Mouse (Mus musculus): Measurements from ENCODE around the gene Parn. TPM values are rescaled to one million over a fixed set of nuclear protein-coding genes. Genes with fewer than 3 reads are reported as not detected.

Parn gene
- total and polyA plus RNA-seq, 3 experiments = 48.7 to 88.6 (median 62.6) TPM

GRCm38 (mm10) chr16:13541121-13541747, 126.7 kb downstream of the Parn start:
- TF ChIP-seq MAFK (IDR thresholded peaks at IDR 0.05; ENCODE audit: insufficient replicate concordance, low read length) (peak; percentile 43; the same call in 1 of the 2 replicates), ELF1 (IDR thresholded peaks at IDR 0.05; ENCODE audit: low read depth, low read length) (no peak)
- H3K4me2 ChIP-seq (ENCODE audit: insufficient read depth, low read depth, poor library complexity, severe bottlenecking) = no peak overlapping the region
- no peaks in the 10 kb centered on the region for H3K27me3 ChIP-seq (replicated peaks)
- peaks cover 37 to 86% of the 10 kb centered on the region in 2 experiments for H3K36me3 ChIP-seq (replicated peaks in 1 of 2; ENCODE audit: control insufficient read depth in 1 of 2, insufficient read depth in 1 of 2, low read length in 1 of 2)
- peaks cover 12% of the 10 kb centered on the region for H3K9me3 ChIP-seq (replicated peaks; ENCODE audit: low read length)
- H3K9ac ChIP-seq (ENCODE audit: insufficient read depth, low read depth) = no peak overlapping the region
- DNase-seq (ENCODE audit: extremely low read depth) = no peak
- in situ Hi-C loops (cut with MboI; ENCODE audit: low pct_ligation_motif_present, low pct_unique_long_range_greater_than_20kb, low sequenced_read_pairs) (no loop called here), dilution Hi-C loops (cut with MboI; ENCODE audit: extremely low pct_ligation_motif_present, extremely low pct_unique_long_range_greater_than_20kb, low sequenced_read_pairs) (no loop called here)
- peaks cover 0 to 20% of the 10 kb centered on the region in 2 experiments; a peak in 2 of 4 replicates for H3K4me1 ChIP-seq (ENCODE audit: control insufficient read depth in 1 of 2, insufficient read depth in 2 of 2)
- H3K27ac ChIP-seq (ENCODE audit: insufficient read depth, low read depth) = no peak overlapping the region
- no peaks in the 10 kb centered on the region for H3K79me2 ChIP-seq (replicated peaks; ENCODE audit: control insufficient read depth, extremely low read depth, insufficient read depth, poor library complexity, severe bottlenecking)
- H3K4me3 ChIP-seq (replicated peaks in 1 of 3; ENCODE audit: low read depth in 2 of 3, low read length in 2 of 3, poor library complexity in 1 of 3) = no peak overlapping the region

GRCm38 (mm10) chr16:13538933-13539648, 128.9 kb downstream of the Parn start:
- H3K36me3 ChIP-seq (replicated peaks in 1 of 2; ENCODE audit: control insufficient read depth in 1 of 2, insufficient read depth in 1 of 2, low read length in 1 of 2) = peaks cover 22 to 76% of the 10 kb centered on the region in 2 experiments
- in situ Hi-C loops (cut with MboI; ENCODE audit: low pct_ligation_motif_present, low pct_unique_long_range_greater_than_20kb, low sequenced_read_pairs) (loop anchor here (10.0 kb wide), 1 partner anchor 196 kb away; the partner anchor contains the start of gene Pla2g10), dilution Hi-C loops (cut with MboI; ENCODE audit: extremely low pct_ligation_motif_present, extremely low pct_unique_long_range_greater_than_20kb, low sequenced_read_pairs) (no loop called here)
- H3K4me3 ChIP-seq (replicated peaks in 1 of 3; ENCODE audit: low read depth in 2 of 3, low read length in 2 of 3, poor library complexity in 1 of 3) = no peak overlapping the region
- no peaks in the 10 kb centered on the region for H3K79me2 ChIP-seq (replicated peaks; ENCODE audit: control insufficient read depth, extremely low read depth, insufficient read depth, poor library complexity, severe bottlenecking)
- H3K9ac ChIP-seq (ENCODE audit: insufficient read depth, low read depth) = no peak overlapping the region
- H3K27ac ChIP-seq (ENCODE audit: insufficient read depth, low read depth) = no peak overlapping the region
- DNase-seq (ENCODE audit: extremely low read depth) = peak; percentile 15
- no peak overlapping the region for H3K4me2 ChIP-seq (ENCODE audit: insufficient read depth, low read depth, poor library complexity, severe bottlenecking)
- H3K4me1 ChIP-seq (ENCODE audit: control insufficient read depth in 1 of 2, insufficient read depth in 2 of 2) = peaks cover 0 to 20% of the 10 kb centered on the region in 2 experiments; a peak in 2 of 4 replicates
- TF ChIP-seq BHLHE40 (IDR thresholded peaks at IDR 0.05; ENCODE audit: low read depth, low read length) (no peak), EP300 (IDR thresholded peaks at IDR 0.05; ENCODE audit: low read length) (no peak), NELFE (IDR thresholded peaks at IDR 0.05; ENCODE audit: low read depth, low read length) (no peak), SIN3A (IDR thresholded peaks at IDR 0.05; ENCODE audit: low read length) (no peak), ETS1 (conservative IDR thresholded peaks at IDR 0.05; ENCODE audit: low read depth, low read length) (no peak), CHD1 (IDR thresholded peaks at IDR 0.05; ENCODE audit: low read depth, low read length) (no peak), POLR2AphosphoS2 (IDR thresholded peaks at IDR 0.05; ENCODE audit: low read depth, low read length) (no peak), ZC3H11A (IDR thresholded peaks at IDR 0.05; ENCODE audit: low read depth, low read length) (no peak), E2F4 (IDR thresholded peaks at IDR 0.05; ENCODE audit: insufficient replicate concordance, low read depth, low read length) (no peak), CHD2 (IDR thresholded peaks at IDR 0.05; ENCODE audit: low read length) (no peak), MYC (IDR thresholded peaks at IDR 0.05; ENCODE audit: low read depth, low read length) (no peak), TCF12 (IDR thresholded peaks at IDR 0.05; ENCODE audit: low read depth, low read length) (no peak), UBTF (IDR thresholded peaks at IDR 0.05; ENCODE audit: low read depth, low read length) (no peak), MAX (IDR thresholded peaks at IDR 0.05; ENCODE audit: low read length) (no peak), CTCF (conservative IDR thresholded peaks at IDR 0.05 in 1 of 2, IDR thresholded peaks at IDR 0.05 in 1 of 2; ENCODE audit: low read depth in 2 of 2, low read length in 2 of 2) (no peak), SMC3 (IDR thresholded peaks at IDR 0.05; ENCODE audit: low read depth, low read length) (no peak)
- H3K9me3 ChIP-seq (replicated peaks; ENCODE audit: low read length) = no peaks in the 10 kb centered on the region
- no peaks in the 10 kb centered on the region for H3K27me3 ChIP-seq (replicated peaks)
